Mouse (Mus musculus) left cerebral cortex, postnatal 14 days (tissue): ENCODE measurements around the gene Zdhhc1. TPM values are rescaled to one million over a fixed set of nuclear protein-coding genes. Genes with fewer than 3 reads are reported as not detected.

ENCODE experiments used
- DNase-seq, 2 experiments: peaks; one replicate each; pipeline ENCODE4 v3.0.0; 2021 to 2022; ENCODE audit warnings: low spot score in 2 of 2, mixed read lengths in 1 of 2
- intact Hi-C: fragments of 180-260 bp; cut with DNase I; formaldehyde crosslinking; loops from one replicate; pipeline ENCODE4 v1.15.1; 2025
- total RNA-seq, 2 experiments: library from RNA; stranded (reverse); gene quantifications; 2 replicates each; pipeline ENCODE4 v1.2.3; 2021

Gene Zdhhc1
- total RNA-seq, 2 experiments from 2014 or later, result 26.8 to 27.5 TPM

GRCm38 (mm10) chr8:105437078-105437748 is 59.5 kb downstream of the Zdhhc1 start:
- DNase-seq, result no peak
- intact Hi-C loops, result no loop called here

GRCm38 (mm10) chr8:105436218-105436617 is 60.5 kb downstream of the Zdhhc1 start:
- intact Hi-C loops, result no loop called here
- DNase-seq, result no peak

DNA sequence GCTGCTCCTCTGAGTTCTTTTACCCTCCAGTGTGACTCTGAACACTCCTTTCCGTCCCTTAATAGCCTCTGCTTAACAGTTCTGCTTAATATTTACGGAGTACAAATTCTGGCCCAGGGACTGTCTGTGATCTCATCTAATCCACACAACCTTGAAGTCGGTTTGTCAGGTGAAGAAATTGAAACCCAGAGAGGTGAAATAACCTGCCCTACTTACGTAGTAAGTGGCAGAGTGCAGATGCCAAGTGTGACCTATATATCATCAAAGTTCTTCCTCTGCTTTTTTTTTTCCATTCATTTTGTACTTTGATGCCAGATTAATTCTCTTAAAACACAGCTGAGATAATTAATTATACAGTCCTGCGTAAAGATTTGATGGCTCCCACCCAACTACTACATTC is 62.6 kb downstream of the Zdhhc1 start:
- no peak for DNase-seq
- intact Hi-C loops, result no loop called here

DNA sequence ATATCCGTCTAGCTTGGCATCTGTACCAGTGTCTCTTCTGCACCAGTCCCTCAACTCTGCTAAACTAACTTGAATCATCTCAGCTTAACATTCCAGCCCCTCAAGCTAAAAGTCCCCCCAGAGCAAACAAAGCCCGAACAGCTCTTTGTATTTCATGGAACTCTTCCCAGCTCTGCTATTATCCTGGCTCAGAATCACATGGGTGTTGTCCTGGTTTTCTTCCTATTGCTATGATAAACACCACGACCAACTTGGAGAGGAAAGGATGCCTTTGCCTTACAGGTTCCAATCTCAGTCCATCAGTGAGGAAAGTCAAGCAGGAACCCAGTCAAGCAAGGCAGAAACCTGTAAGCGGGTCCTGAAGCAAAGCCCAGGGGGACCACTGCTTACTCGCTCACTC is 63.2 kb downstream of the Zdhhc1 start:
- intact Hi-C loops, result no loop called here
- no peak for DNase-seq

GRCm38 (mm10) chr8:105433021-105433420 is 63.7 kb downstream of the Zdhhc1 start:
- no peak for DNase-seq
- intact Hi-C loops, result no loop called here

GRCm38 (mm10) chr8:105431743-105432515 is 64.8 kb downstream of the Zdhhc1 start:
- intact Hi-C loops, result no loop called here
- DNase-seq, result no peak

- no peak for DNase-seq
- intact Hi-C loops, result no loop called here
Measured at GRCm38 (mm10) chr8:105426878-105427277, 69.8 kb downstream of the Zdhhc1 start.

Other genes with a start within 250 kb of the Zdhhc1 start
- 1 to 10 TPM; 2.6 to 4.8 TPM for gene B3gnt9, start 241.7 kb downstream of the Zdhhc1 start, total RNA-seq
- 1 to 10 TPM; 6.7 to 7.9 TPM for gene Tradd, start 232.3 kb downstream of the Zdhhc1 start, total RNA-seq
- under 1 TPM; 0.80 to 0.83 TPM for gene Fbxl8, start 232.3 kb downstream of the Zdhhc1 start, total RNA-seq
- 1 to 10 TPM; 1.5 to 2.3 TPM for gene Hsf4, start 227.1 kb downstream of the Zdhhc1 start, total RNA-seq
- 1 to 10 TPM; 4.5 to 5.1 TPM for gene Nol3, start 220.8 kb downstream of the Zdhhc1 start, total RNA-seq
- 10 to 100 TPM; 31.7 to 38.2 TPM for gene 4931428F04Rik, start 207.0 kb downstream of the Zdhhc1 start, total RNA-seq
- 1 to 10 TPM; 1.7 to 2.0 TPM for gene Exoc3l, start 200.8 kb downstream of the Zdhhc1 start, total RNA-seq
- gene E2f4, start 199.2 kb downstream of the Zdhhc1 start, total RNA-seq, result 10 to 100 TPM; 31.5 to 32.1 TPM
- gene Elmo3, start 191.3 kb downstream of the Zdhhc1 start, total RNA-seq, result under 1 TPM; 0.31 to 0.91 TPM
- gene Lrrc29, start 170.6 kb downstream of the Zdhhc1 start, total RNA-seq, result 1 to 10 TPM; 5.1 to 6.9 TPM
- 10 to 100 TPM; 42.2 to 43.1 TPM for gene Tmem208, start 170.5 kb downstream of the Zdhhc1 start, total RNA-seq
- gene Fhod1, start 148.9 kb downstream of the Zdhhc1 start, total RNA-seq, result 1 to 10 TPM; 2.8 to 2.9 TPM
- 10 to 100 TPM; 25.0 to 35.1 TPM for gene Slc9a5, start 148.1 kb downstream of the Zdhhc1 start, total RNA-seq
- gene Plekhg4, start 123.6 kb downstream of the Zdhhc1 start, total RNA-seq, result 1 to 10 TPM; 1.7 to 4.9 TPM
- gene Kctd19, start 83.4 kb downstream of the Zdhhc1 start, total RNA-seq, result not detected
- gene Lrrc36, start 83.3 kb downstream of the Zdhhc1 start, total RNA-seq, result under 1 TPM in 1 of 2 experiments, not detected in 1; 0.40 TPM
- gene Tppp3, start 25.4 kb downstream of the Zdhhc1 start, total RNA-seq, result 10 to 100 TPM; 41.2 to 49.7 TPM
- not detected for gene Hsd11b2, start 21.9 kb upstream of the Zdhhc1 start, total RNA-seq
- 100 to 1,000 TPM; 347 to 370 TPM for gene Atp6v0d1, start 69.1 kb upstream of the Zdhhc1 start, total RNA-seq
- gene Ripor1, start 108.4 kb upstream of the Zdhhc1 start, total RNA-seq, result 10 to 100 TPM; 81.0 to 81.3 TPM
- 10 to 100 TPM; 57.5 to 58.9 TPM for gene Ctcf, start 139.7 kb upstream of the Zdhhc1 start, total RNA-seq
- under 1 TPM in 1 of 2 experiments, not detected in 1; 0.51 TPM for gene Agrp, start 140.5 kb upstream of the Zdhhc1 start, total RNA-seq
- gene Carmil2, start 189.4 kb upstream of the Zdhhc1 start, total RNA-seq, result 10 to 100 TPM; 55.4 to 56.2 TPM
- gene Acd, start 204.2 kb upstream of the Zdhhc1 start, total RNA-seq, result 10 to 100 TPM; 46.1 to 47.9 TPM
- gene Pard6a, start 204.2 kb upstream of the Zdhhc1 start, total RNA-seq, result 10 to 100 TPM; 45.6 to 49.5 TPM
- under 1 TPM in 1 of 2 experiments, not detected in 1; 0.78 TPM for gene 4933405L10Rik, start 210.8 kb upstream of the Zdhhc1 start, total RNA-seq
- gene Enkd1, start 211.3 kb upstream of the Zdhhc1 start, total RNA-seq, result 10 to 100 TPM in 1 of 2 experiments, 1 to 10 TPM in 1; 10.0 to 12.3 TPM